Mouse (Mus musculus): ENCODE data around the gene Krt80.
"Not testable (repeated sequence)": the region's sequence is repeated elsewhere in the genome, so short reads cannot be mapped to it uniquely, and the experiment has no call there.

The Krt80 gene

DNA sequence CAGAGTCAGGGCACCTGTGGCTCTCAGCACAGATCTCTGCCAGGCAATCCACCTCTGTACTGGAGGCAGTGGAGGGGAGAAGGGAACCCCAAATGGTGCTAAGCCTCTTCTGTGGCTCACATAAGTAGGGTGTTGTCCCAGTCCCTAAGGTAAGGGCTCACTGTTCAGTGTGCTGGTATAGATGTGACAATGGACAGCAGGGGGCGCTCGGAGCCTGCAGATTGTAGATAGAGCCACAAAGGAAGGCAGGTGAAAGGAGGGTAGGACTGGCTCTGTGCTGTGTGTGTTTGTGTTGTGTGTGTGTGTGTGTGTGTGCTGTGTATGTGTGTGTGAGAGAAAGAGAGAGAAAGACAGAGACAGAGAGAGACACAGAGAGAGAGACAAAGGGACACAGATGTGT lies 30.4 kb downstream of the Krt80 start:
- peak; percentile 95 to 96 for DNase-seq

DNA sequence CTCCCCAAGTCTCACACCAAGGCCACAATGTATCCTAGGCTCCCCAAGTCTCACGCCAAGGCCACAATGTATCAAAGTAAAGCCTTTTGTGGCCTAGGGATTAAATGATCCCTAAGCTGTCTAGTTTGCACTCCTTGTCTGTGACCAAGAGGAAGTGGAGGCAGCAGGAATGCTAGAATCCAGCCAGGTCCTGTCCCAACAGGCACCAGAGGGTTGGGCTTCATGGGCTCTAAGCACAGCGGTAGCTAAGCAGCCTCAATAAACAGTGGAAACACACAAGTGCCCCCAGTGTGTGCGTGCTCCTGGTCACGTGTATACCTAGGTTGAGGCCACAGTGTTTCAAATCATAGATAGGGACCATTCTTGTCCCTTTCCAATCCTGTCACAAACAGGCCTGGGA lies 31.6 kb downstream of the Krt80 start:
- DNase-seq, result no peak

DNA sequence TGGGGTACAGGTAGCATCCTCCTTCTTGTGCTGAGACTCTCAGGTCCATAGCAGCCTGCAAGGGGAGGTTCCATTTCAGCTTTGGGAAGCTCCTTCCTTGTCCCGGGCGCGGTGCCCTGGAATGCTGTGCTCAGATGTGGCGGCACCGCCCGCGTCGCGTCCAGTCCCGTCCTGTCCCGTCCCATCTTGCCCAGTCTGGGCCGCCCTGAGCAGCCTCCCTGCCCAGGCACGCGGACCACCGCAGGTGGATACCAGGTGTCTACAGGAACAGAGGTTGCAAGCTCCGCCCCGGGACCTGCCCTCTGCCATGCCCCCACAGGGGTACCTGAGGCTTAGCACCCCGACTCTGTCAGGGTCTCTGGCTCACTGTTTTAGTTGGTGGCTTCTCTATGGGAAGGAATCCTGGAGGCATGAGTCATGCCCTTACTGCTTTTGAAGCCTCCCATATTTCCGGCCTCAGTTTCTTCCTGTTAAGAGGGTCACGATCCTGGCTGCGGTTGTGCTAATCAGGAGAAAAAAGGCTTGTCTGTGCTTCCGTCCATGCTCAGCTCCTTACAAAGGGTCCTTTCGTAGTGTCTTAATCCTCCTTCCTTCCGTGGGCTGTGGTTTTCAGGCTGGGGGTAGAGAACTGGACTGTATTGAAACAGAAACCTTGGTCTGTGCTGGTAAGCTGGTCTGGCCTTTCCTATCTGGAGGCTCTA lies 33.3 kb downstream of the Krt80 start:
- DNase-seq, result peak in 1 of 2 experiments; percentile 8

DNA sequence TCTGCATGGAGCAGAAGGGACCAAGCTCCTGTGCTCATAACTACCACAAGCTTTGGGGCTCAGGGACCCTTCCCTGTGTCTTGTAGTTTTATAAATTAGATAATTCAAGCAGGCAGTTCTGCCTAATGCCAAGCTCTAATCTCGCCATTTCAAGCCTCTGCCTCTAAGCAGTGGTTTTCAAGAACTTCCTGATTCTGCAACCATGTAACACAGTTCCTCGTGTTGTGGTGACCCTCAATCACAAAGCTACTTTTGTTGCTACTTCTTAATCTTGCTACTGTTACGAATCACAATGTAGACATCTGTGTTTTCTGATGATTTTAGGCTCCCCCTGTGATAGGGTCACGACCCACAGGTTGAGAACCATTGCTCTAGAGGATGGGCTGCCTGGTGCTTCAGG lies 36.3 kb downstream of the Krt80 start:
- DNase-seq, result no peak

DNA sequence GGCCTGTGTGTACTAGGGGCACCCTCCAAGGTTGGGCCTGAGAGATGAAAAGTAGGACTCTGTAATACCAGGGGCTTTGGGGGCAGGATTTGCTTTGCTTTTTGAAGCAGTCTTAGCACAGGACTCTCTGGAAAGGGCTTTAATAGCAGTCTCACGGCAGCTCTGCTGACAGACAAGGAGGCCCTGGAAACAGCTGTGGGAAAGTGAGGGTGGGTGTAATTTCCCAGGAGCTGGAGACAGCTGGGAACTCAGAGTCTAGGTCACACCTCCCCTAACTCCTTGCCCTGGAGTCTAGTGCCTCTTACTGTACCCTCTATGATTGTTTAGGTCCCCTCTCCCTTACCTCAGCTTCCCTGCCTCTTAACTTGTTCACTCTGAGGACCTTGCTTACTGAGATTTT lies 36.8 kb downstream of the Krt80 start:
- DNase-seq, result no peak

DNA sequence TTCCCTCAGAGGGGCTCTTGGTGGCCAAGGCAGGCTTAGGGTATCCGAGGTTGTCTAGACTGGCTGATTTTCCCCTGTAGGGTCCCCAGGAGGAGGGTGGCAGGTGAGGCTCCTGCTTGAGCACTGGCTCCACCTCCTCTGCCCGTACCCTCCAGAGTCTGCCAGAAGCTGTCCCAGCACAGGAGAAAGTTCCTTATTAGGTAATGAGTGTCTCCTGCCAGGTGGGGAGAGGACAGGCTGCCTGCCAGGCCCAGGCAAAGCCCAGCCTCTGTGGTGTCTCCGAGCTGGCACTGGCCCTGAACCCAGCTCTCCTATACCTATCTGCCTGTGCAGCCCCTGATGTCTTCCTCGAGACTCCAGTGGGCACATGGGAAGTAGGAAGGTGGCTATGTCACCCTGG lies 37.6 kb downstream of the Krt80 start:
- DNase-seq, result no peak

DNA sequence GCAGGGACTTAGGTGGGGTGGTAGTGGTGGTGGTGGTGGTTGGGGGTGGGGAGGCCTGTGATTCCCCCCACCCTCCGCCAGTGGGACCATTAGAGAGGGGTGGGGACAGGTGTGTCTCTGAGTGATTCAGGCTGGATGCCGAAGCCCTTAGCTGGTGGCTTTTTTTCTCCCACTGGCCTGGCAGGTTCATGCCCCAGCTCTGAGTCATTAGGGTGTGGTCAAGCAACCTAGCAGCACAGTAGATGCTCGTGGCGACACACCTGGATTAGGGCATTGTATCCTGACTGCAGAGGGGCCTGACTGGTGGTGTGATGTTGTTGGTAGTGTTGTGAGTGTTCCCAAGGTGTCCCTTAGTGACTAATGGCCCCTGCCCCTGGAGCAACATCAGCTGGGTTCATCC lies 38.9 kb downstream of the Krt80 start:
- DNase-seq, result no peak

DNA sequence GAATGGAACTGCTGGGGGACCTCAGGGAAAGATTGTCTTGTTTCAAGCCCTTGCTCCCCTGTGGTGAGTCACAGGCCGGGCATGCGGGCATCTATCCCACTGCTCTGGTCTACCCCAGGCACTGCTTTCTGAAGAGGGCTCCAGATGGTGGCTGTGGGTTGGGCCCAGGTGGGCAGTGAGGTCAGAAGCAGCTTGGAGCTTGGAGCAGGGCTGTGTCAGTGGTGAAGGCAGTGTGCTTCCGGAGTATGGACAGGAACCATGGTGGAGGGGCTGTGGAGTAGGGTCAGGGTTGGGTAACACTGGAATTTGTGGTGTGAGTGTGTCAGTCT lies 40.4 kb downstream of the Krt80 start:
- no peak for DNase-seq

DNA sequence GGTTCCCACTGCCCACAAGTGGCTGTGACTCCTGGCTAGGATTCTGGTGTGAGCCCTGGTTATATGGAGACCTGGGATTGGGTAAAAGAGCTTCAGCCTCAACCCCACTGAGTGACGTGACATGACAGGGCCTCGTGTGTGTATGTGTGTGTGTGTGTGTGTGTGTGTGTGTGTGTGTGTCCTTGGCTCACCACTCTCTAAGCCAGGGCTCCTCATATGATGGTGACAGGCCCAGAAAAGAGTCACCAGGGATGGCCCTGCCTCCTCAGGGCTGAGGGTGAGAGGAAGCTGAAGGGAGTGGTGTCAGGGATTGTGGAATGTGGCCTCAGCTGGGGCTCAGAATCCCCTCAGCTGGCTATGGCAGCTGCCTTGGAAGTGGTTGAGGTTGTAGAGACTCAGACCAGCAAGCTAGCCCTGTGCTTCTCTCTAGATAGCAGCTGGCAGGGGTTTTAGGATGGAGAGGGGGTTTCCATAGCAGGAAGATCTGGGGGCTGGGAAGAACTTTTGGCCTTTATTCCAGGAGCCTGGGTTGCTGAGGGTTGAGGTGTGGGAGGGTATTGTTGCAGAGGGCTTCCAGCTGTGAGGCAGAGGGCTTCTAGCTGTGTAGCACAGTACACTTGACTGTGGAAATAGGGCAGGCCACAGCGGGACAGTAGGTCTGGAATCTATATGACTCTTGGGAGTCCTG lies 40.9 kb downstream of the Krt80 start:
- DNase-seq, result no peak

DNA sequence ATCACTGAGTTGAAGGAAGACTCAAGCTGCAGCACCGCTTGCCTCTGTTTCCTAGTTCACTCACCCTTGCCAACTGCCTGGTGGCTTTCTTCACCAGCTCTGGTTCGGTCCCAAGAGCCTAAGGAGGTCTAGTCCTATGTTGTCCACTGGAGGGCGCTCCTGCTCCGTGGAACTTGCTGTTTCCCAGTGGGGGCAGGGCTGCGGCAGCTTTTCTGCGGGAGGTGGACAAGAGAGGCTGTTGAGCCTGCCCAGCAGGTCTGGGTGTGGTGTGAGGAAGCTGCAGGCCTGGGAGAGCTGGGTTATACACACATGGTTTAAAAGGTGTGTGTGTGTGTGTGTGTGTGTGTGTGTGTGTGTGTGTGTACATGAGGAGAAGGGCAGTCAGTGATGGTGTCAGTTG lies 42.7 kb downstream of the Krt80 start:
- DNase-seq, result peak; percentile 90 to 94

DNA sequence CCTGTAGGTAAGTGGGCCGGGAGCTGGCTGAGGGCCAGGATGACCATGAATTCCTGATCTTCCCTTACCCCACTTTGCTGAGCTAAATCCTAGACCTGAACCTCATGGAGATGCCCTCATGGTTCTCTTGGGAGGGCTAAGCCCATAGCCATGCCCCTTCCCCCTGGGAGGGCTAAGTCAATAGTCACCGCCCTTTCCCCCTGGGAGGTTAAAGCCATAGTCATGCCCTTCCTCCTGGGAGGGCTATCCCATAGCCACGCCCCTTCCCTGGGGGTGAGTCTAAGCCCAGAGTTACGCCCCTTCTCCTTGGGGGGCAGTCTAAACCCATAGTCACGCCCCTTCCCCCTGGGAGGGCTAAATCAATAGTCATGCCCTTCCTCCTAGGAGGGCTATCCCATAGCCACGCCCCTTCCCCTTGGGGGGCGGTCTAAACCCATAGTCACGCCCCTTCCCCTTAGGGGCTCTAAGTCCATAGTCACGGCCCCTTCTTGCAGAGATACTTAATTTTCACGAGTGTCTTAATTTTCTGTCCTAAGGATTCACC lies 43.9 kb downstream of the Krt80 start:
- DNase-seq, result peak in 1 of 2 experiments; percentile 21

DNA sequence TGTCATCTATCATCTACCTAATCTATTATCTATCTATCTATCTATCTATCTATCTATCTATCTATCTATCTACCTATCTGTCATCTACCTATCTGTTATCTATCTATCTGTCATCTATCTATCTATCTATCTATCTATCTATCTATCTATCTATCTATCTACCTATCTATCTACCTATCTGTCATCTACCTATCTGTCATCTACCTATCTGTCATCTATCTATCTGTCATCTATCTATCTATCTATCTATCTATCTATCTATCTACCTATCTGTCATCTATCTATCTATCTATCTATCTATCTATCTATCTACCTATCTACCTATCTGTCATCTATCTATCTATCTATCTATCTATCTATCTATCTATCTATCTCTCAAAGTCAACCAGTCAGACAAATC lies 45.6 kb downstream of the Krt80 start:
- DNase-seq, result not testable (repeated sequence)

DNA sequence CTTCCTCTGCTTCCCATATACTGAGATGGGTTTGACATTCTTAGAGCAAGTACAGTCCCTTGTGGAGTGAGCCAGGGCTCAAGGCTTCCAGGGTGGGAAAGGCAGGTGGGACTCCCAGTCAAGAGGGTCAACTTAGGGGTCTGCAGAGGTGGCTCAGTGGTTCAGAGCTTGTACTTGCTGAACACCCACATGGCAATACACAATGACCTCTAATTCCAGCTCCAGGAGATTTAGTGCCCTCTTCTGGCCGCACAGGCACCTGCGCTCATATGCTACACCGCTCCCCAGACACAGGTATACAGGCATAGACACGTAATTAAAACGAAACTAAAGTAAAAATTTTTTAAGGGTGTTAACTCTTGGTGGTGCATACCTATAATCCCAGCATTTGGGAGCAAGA lies 46.5 kb downstream of the Krt80 start:
- DNase-seq, result no peak

DNA sequence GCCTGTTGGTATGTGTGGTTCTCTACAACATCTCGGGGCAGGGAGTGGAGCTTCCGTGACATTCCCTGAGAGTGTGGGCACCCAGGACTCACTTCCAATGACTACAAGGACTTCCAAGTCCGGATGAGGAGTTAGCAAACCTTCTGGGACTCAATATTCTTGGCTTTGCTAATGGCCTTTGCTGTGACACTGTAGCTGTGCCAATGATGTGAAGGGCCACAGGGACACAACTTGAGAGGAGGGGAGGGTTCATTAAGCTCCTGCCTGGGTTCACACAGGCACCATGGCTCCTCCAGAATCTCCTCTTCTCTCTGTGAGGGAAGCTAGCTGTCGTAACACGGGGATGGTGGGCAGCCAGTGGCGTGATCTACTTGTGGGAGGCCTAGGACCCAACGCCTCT lies 47.3 kb downstream of the Krt80 start:
- no peak for DNase-seq

DNA sequence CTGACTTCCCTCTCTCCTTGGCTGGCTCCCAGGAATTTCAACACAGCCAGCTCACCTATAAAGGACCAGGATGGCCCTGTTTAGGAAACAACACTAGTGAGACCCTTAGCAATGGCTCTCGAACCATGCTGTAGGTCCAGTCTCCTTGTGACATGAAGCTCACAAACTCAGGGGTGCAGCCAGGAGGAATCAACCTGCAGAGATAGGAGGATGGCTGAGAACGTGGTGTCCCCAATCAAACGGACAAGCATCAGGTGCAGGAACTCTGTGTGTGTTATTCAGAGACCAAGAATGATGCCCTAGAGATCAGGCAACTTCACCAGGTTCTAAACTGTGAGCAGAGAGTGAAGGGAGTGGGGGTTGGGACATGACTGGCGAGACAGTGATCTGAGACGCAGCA lies 47.9 kb downstream of the Krt80 start:
- DNase-seq, result no peak

DNA sequence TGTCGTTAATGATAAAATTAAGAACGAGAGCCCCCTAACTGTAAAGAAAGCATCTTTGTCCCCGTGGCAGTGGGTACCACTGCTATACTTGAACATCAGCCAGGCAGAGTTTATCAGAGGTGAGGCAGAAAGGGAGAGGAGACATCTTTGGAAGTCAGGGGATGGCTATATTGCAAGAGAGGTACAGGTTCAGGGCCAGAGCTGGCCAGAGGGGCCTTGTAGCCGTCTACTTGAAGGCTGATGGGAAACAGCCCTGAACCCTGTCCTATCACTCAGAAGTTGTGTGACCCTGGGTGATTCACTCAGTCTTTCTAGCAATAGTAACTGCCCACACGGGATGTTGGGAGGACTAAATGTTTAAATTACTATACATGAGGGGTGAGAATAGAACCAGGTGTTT lies 48.8 kb downstream of the Krt80 start:
- no peak for DNase-seq

DNA sequence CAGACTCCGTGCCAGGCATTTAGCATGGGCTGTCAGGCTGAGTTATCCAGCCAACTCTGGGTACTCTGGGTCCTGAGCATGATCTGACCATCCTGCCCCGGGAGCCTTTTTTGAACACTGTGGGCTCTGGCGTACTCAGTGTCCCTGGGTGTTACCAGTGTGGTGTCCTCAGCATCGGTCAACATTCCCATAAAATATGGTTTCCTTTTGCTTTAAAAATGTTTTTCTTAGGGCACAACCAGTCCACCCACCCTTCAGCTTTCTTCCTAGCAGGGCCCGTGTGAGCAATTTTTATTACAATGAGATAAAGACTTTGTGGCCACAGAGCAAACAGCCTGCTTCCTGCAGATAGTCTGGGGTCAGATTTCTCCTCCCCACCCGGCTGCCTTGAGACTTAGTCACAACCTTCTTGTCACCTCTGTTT lies 49.3 kb downstream of the Krt80 start:
- DNase-seq, result no peak

DNA sequence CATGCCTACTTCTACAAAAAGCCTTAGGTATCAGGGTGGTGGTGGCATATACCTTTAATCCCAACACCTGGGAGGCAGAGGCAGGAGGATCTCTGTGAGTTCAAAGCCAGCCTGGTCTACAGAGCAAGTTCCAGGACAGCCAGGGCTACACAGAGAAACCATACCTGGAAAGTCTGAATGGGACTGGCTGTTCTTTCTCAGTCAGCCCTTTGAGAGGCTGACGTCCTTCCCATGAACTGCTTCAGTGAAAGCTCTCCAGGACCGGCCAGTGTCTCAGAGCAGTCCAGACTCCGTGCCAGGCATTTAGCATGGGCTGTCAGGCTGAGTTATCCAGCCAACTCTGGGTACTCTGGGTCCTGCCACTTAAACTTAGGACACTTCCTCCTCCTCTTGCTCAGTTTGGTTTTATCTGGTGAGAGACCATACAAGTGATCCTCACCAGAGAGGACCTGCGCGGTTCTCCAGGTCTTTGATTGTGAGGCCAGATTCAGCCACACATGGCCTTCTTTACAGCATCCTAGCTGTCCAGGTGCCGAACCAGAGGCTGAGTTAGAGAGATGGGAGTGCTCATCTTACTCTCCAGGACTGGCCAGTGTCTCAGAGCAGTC lies 49.8 kb downstream of the Krt80 start:
- DNase-seq, result no peak

DNA sequence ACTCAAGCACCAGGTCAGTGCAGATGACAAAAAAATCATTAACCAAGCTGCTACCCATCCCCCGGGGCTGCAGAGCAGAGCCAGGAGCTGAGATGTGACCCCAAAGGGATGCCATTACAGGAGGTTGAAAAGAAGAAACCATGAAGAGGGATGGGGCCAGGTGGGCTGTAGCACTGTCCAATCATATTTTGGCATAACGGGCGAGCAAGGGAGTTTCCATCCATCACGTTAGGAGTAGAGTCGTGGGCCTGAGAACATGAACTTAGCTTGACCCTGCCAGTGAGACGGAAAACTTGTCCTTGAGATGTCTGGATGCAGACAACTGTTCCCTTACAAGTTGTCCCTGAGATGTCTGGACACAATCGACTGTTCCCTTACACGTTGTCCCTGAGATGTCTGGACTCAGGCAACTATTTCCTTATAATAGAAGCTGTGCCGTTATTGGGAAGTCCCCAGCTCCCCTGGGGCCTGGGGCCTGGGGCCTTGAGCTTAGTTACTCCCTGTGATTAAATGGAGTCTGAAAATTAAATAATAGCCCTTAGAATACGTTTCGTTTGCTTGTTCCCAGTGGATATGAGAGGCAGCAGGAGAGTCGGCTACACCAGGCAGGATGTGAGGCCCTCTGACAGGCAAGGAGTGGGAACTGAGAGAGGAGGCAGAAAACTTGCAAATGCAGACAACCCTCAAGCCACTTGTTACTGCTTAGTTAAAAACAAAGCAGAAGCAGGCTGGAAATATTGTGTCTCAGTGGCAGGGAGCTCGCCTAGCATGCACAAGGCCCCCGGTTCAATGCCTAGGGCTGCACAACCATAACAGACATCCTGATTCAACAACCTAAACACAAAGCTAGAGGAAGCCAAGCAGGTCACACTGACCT lies 50.8 kb downstream of the Krt80 start:
- no peak for DNase-seq

DNA sequence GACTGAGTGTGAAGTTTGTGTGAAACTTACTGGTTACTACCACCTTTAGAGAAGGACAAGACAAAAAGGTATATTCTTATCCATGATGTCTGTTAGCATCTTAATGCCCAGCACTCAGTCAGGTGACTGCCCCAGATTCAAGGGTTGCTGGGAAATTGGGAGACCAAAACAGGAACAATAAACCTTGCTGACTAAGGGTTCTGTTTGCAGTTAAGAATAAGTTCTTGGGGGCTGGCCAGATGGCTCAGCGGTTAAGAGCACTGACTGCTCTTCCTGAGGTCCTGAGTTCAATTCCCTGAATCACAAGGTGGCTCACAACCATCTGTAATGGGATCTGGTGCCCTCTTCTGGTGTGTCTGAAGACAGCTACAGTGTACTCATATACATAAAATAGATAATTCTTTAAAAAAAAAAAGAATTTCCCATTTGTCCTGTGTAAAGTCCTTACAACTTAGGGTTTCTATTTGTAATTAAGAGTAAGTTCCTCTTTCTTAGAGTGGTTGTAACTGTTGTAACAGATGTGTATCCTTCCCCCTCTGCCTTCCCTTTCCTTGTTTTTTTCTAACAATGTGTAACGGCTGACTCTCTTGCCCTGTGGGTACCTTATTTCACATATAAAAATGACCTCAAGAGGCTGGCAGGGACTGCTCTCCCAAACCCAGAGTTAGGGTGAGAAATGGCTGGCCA lies 52.0 kb downstream of the Krt80 start:
- no peak for DNase-seq

DNA sequence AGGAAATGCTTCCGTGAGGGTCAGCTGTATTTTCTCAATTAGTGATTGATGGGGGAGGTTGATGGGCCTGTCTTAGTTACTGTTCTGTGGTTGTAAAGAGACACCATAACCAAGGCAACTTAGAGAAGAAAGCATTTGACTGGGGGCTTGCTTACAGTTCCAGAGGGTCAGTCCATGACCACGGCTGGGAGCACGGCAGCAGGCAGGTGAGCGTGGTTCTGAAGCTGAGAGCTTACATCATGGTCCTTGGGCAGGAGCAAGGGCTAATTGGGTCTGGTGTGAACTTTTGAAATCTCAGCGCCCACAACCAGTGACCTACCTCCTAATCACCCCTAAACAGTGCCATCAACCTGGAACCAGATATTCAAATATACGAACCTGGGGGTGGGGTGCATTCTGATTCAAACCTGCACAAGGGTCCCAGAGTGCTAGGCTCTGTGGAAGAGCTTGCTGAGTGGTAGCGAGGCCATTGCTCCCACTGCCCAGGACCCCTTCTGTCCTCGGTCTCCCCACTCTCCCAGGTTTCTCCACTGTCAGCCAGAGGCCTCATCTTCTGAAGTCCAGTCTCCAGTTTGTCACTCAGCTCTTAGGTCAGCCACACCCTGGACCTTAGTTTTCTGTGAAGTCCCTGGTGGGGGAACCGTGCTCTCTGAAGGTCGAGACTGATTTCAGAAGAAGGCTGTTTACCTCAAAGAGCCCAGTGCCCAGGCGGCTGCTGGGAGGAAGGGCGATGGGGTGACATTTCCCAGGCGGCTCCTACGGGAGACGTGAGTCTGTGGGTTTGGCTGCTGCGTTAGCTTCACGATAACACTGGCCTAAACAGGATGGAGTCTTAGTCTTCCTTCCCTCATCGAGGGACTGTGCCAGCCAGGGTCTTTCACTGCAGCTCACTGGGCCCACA lies 52.8 kb downstream of the Krt80 start:
- no peak for DNase-seq

Measured in cerebellum, postnatal 10 days (tissue).